In the genomic region with DNA sequence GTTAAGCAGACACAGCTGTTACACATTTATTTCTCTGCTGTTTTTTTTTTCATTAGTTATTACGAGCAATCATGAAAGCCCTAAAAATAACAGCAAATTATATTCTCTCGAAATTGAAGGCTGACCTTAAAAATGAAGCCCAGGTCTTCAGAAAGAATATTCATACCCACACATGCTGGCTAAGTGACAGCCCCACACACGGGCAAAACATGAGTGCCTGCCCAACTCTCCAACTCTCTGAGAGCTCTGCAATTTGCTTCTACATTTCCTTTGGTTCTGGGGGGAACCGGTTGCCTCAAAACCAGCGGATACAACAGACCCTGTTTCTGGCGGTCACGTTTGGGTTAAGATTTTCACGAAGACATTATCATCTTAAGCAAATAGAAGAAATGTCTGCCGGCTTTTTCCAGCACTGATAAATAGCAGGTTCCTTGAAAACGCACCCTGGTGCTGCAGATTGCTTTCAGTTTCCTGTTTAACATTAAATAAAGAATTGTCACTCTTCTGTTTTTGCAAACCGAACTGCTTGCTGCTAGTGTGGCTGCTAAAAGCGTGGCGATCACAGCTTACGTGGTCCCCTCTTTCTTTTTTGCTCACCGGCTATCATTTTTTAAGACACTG, we compare ENCODE assay signal across 8 mouse cellular contexts.
A peak's percentile ranks its signal among the peaks of the same experiment; 100 is the strongest.
DNase-seq lines count a peak whose midpoint lies in the region; ATAC-seq and TF ChIP-seq lines count a peak whose summit lies in the region.

No protein-coding gene starts in this region.

- H3K4me1 ChIP-seq in kidney, embryonic 16.5 days (ENCODE audit: insufficient read depth, low read length), result no peaks in the 10 kb centered on the region

- TF ChIP-seq POLR2A in myocyte (IDR thresholded peaks at IDR 0.05; ENCODE audit: insufficient read length, low read depth), result no peak

- H3K79me2 ChIP-seq in myocyte (ENCODE audit: control insufficient read depth, insufficient read depth), result no peaks in the 10 kb centered on the region

- intact Hi-C loops in left cerebral cortex, postnatal 25 days (cut with DNase I), result no loop called here

- no peak for DNase-seq in kidney, postnatal 14 days
- peak; percentile 21 for DNase-seq in MN1 (ENCODE audit: low spot score)
- no peak for DNase-seq in left cerebral cortex, postnatal 25 days (ENCODE audit: low spot score in 2 of 2)
- no peak for DNase-seq in adrenal gland, adult 2 months
- DNase-seq in ovary, postnatal 14 days (ENCODE audit: low spot score), result no peak

- ATAC-seq in kidney, embryonic 16.5 days (ENCODE audit: low FRiP score, low TSS enrichment), result no peak
- peak; percentile 20; the same call in 1 of the 2 replicates for ATAC-seq in granulocyte monocyte progenitor cell, adult 5-6 weeks (replicated peaks; ENCODE audit: poor library complexity, severe bottlenecking)

- no peak overlapping the region for H3K27ac ChIP-seq in kidney, embryonic 16.5 days (ENCODE audit: low read length)

- H3K27me3 ChIP-seq in kidney, embryonic 16.5 days (ENCODE audit: insufficient read depth, low read length), result no peaks in the 10 kb centered on the region
- no peaks in the 10 kb centered on the region for H3K27me3 ChIP-seq in myocyte (ENCODE audit: control insufficient read depth, insufficient read depth, insufficient read length)

- peak overlapping the region; percentile 34 for H3K4me2 ChIP-seq in kidney, embryonic 16.5 days (replicated peaks; ENCODE audit: low read depth, low read length)
- peak overlapping the region; percentile 88 for H3K4me2 ChIP-seq in myocyte (ENCODE audit: low read depth)

- H3ac ChIP-seq in myocyte (ENCODE audit: control insufficient read depth, insufficient read length), result no peak overlapping the region

- no peaks in the 10 kb centered on the region for H3K36me3 ChIP-seq in kidney, embryonic 16.5 days (ENCODE audit: insufficient read depth, low read length)
- no peaks in the 10 kb centered on the region for H3K36me3 ChIP-seq in myocyte (ENCODE audit: control insufficient read depth, insufficient read depth)

- no peak overlapping the region for H3K9ac ChIP-seq in kidney, embryonic 16.5 days (replicated peaks; ENCODE audit: low read length)

- 49% methylated on average over 15 of the region's 15 CpGs for whole genome bisulfite sequencing in kidney, embryonic 16.5 days

- peaks cover 8% of the 10 kb centered on the region; the same call in 1 of the 2 replicates for H3K9me3 ChIP-seq in kidney, embryonic 16.5 days (ENCODE audit: low read length)

- H3K4me3 ChIP-seq in kidney, embryonic 16.5 days (ENCODE audit: low read length), result 0 out of 2 replicates have a peak overlapping the region, but pooled peaks have one; percentile 12
- peak overlapping the region; percentile 25 for H3K4me3 ChIP-seq in myocyte

TF ChIP-seq in myocyte, 11 proteins besides CTCF, POLR2A, EP300 and RAD21:
- TF ChIP-seq USF1 (IDR thresholded peaks at IDR 0.05; ENCODE audit: low read depth) (no peak), POLR2AphosphoS2 (IDR thresholded peaks at IDR 0.05; ENCODE audit: insufficient read length, low read depth) (no peak), CEBPB (IDR thresholded peaks at IDR 0.05; ENCODE audit: insufficient read depth, poor library complexity, severe bottlenecking) (no peak), MYOG (IDR thresholded peaks at IDR 0.05; ENCODE audit: control insufficient read depth in 1 of 3, insufficient read depth in 1 of 3, insufficient read length in 2 of 3, low read depth in 2 of 3) (no peak), TCF3 (IDR thresholded peaks at IDR 0.05; ENCODE audit: insufficient read length, low read depth) (no peak), REST (IDR thresholded peaks at IDR 0.05; ENCODE audit: insufficient read depth, insufficient read length) (no peak), TCF12 (IDR thresholded peaks at IDR 0.05; ENCODE audit: insufficient read depth, poor library complexity, severe bottlenecking) (no peak), SRF (IDR thresholded peaks at IDR 0.05; ENCODE audit: control insufficient read depth, insufficient read length, low read depth) (no peak), E2F4 (IDR thresholded peaks at IDR 0.05; ENCODE audit: insufficient read depth) (no peak), MYOD1 (IDR thresholded peaks at IDR 0.05; ENCODE audit: control insufficient read depth in 1 of 3, insufficient read length in 2 of 3, low read depth in 2 of 3) (no peak), MAX (IDR thresholded peaks at IDR 0.05; ENCODE audit: low read depth) (no peak)
TF ChIP-seq in myocyte: peak in this region for 0.
